Mouse (Mus musculus): Measurements from ENCODE around the gene Dusp6.

- no peak for TF ChIP-seq ZNF384 (IDR thresholded peaks at IDR 0.05; ENCODE audit: low read depth, low read length)
- TF ChIP-seq CHD2 (IDR thresholded peaks at IDR 0.05; ENCODE audit: low read depth, low read length), result no peak
- TF ChIP-seq MAFK (IDR thresholded peaks at IDR 0.05; ENCODE audit: insufficient read depth, low read depth, low read length), result no peak
Measured at GRCm38 (mm10) chr10:99273006-99273405, 10.0 kb downstream of the Dusp6 start.

Data from ES-E14 (cell line).